Mouse (Mus musculus) cerebellum, postnatal 4 days (tissue): ENCODE measurements around the gene Duxbl2.
"Not testable (repeated sequence)": the region's sequence is repeated elsewhere in the genome, so short reads cannot be mapped to it uniquely, and the experiment has no call there.

Source experiments
- DNase-seq, 2 experiments: peaks; one replicate each; pipeline ENCODE4 v3.0.0; 2022; ENCODE audit warnings: low spot score in 2 of 2, mixed read lengths in 1 of 2

Duxbl2 gene

GRCm38 (mm10) chr14:26118150-26118549, at the start of gene Duxbl2:
TSS of gene Duxbl2 (plus strand) at chr14:26118349.
- not testable (repeated sequence) for DNase-seq

- not testable (repeated sequence) for DNase-seq
Observed at GRCm38 (mm10) chr14:26076620-26077390, 41.3 kb upstream of the Duxbl2 start.

- DNase-seq: not testable (repeated sequence)
Observed at GRCm38 (mm10) chr14:26081216-26081615, 36.9 kb upstream of the Duxbl2 start, which contains the start of gene Cphx2. TSS of gene Cphx2 (plus strand) at chr14:26081516.

GRCm38 (mm10) chr14:26081997-26082396, 36.2 kb upstream of the Duxbl2 start, which contains the start of gene Cphx3:
TSS of gene Cphx3 (plus strand) at chr14:26082297.
- DNase-seq: not testable (repeated sequence)

GRCm38 (mm10) chr14:26097622-26098021, 20.5 kb upstream of the Duxbl2 start:
- not testable (repeated sequence) for DNase-seq

GRCm38 (mm10) chr14:26118550-26119000, 426 bp downstream of the Duxbl2 start:
- not testable (repeated sequence) for DNase-seq

GRCm38 (mm10) chr14:26119095-26119494, 946 bp downstream of the Duxbl2 start:
- DNase-seq: not testable (repeated sequence)

GRCm38 (mm10) chr14:26147095-26147494, 28.9 kb downstream of the Duxbl2 start:
- DNase-seq: not testable (repeated sequence)

GRCm38 (mm10) chr14:26156032-26156431, 37.9 kb downstream of the Duxbl2 start:
- DNase-seq: not testable (repeated sequence)

GRCm38 (mm10) chr14:26161156-26161555, 43.0 kb downstream of the Duxbl2 start:
- not testable (repeated sequence) for DNase-seq

GRCm38 (mm10) chr14:26162423-26162822, 44.3 kb downstream of the Duxbl2 start:
- not testable (repeated sequence) for DNase-seq

GRCm38 (mm10) chr14:26165266-26165665, 47.1 kb downstream of the Duxbl2 start:
- not testable (repeated sequence) for DNase-seq

GRCm38 (mm10) chr14:26173955-26174354, 55.8 kb downstream of the Duxbl2 start:
- DNase-seq: not testable (repeated sequence)

- not testable (repeated sequence) for DNase-seq
Observed at GRCm38 (mm10) chr14:26175028-26175427, 56.9 kb downstream of the Duxbl2 start.
